Mouse (Mus musculus): Measurements from ENCODE around the gene Foxi3. TPM values are rescaled to one million over a fixed set of nuclear protein-coding genes. Genes with fewer than 3 reads are reported as not detected.
A peak's percentile ranks its signal among the peaks of the same experiment; 100 is the strongest.

The Foxi3 gene
- polyA plus RNA-seq, 1 experiment from 2014 or later, result not detected

DNA sequence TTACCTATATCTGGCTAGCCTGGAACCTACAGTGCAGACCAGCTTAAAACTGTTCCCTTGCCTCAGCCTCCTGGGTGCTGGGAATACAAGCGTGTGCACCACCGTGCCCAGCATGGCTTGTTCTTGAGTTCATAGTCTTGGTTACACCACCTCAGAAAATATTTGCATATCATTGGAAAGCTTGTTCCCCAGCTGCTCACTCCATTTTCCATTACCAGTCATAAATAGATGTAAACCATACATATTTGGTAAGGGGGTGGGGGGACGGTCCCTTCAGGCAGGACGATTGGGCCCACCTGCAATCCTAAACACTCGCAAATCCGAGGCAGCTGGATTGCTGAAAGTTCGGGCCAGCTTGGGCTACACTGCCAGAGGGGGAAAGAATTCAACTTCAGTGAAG lies 3.1 kb upstream of the Foxi3 start:
- Histone ChIP-seq H3K9ac (ENCODE audit: low read depth, low read length) (no peak overlapping the region), H3K27ac (ENCODE audit: low read depth, low read length) (no peak overlapping the region), H3K27me3 (ENCODE audit: control insufficient read depth, insufficient read depth, low read length) (peaks cover 47% of the 10 kb centered on the region), H3K9me3 (ENCODE audit: control insufficient read depth, low read length) (no peaks in the 10 kb centered on the region), H3K4me1 (replicated peaks; ENCODE audit: control insufficient read depth, insufficient read depth, low read length) (peaks cover 6% of the 10 kb centered on the region; the same call in 1 of the 2 replicates), H3K36me3 (ENCODE audit: control insufficient read depth, insufficient read depth, low read length) (no peaks in the 10 kb centered on the region), H3K4me3 (ENCODE audit: low read depth, low read length) (no peak overlapping the region), H3K4me2 (replicated peaks; ENCODE audit: low read depth, low read length) (no peak overlapping the region)
- WGBS, result 78% methylated on average over 7 of the region's 7 CpGs
- ATAC-seq (ENCODE audit: low FRiP score), result no peak
- no peak for DNase-seq (ENCODE audit: low spot score)

- Histone ChIP-seq H3K36me3 (ENCODE audit: control insufficient read depth, insufficient read depth, low read length) (no peaks in the 10 kb centered on the region), H3K4me2 (replicated peaks; ENCODE audit: low read depth, low read length) (no peak overlapping the region), H3K9ac (ENCODE audit: low read depth, low read length) (no peak overlapping the region), H3K9me3 (ENCODE audit: control insufficient read depth, low read length) (no peaks in the 10 kb centered on the region), H3K4me1 (replicated peaks; ENCODE audit: control insufficient read depth, insufficient read depth, low read length) (peaks cover 6% of the 10 kb centered on the region; the same call in 1 of the 2 replicates), H3K4me3 (ENCODE audit: low read depth, low read length) (no peak overlapping the region), H3K27me3 (ENCODE audit: control insufficient read depth, insufficient read depth, low read length) (peaks cover 53% of the 10 kb centered on the region), H3K27ac (ENCODE audit: low read depth, low read length) (no peak overlapping the region)
- WGBS, result 16% methylated on average over 6 of the region's 6 CpGs
- no peak for ATAC-seq (ENCODE audit: low FRiP score)
- peak; percentile 41 for DNase-seq (ENCODE audit: low spot score)
These were observed 2.3 kb upstream of the Foxi3 start for GRCm38 (mm10) chr6:70954040-70954439.

GRCm38 (mm10) chr6:70955291-70955800 lies 985 bp upstream of the Foxi3 start:
- ATAC-seq (ENCODE audit: low FRiP score) (no peak), DNase-seq (ENCODE audit: low spot score) (peak; percentile 50)
- WGBS, result 4% methylated on average over 14 of the region's 14 CpGs

GRCm38 (mm10) chr6:70955841-70956240 lies 490 bp upstream of the Foxi3 start:
- DNase-seq (ENCODE audit: low spot score), result no peak
- peak overlapping the region; percentile 93 for H3K4me2 ChIP-seq (replicated peaks; ENCODE audit: low read depth, low read length)
- H3K9ac ChIP-seq (ENCODE audit: low read depth, low read length), result no peak overlapping the region
- ATAC-seq (ENCODE audit: low FRiP score), result no peak
- H3K4me1 ChIP-seq (replicated peaks; ENCODE audit: control insufficient read depth, insufficient read depth, low read length), result peaks cover 6% of the 10 kb centered on the region; the same call in 1 of the 2 replicates
- no peaks in the 10 kb centered on the region for H3K36me3 ChIP-seq (ENCODE audit: control insufficient read depth, insufficient read depth, low read length)
- no peaks in the 10 kb centered on the region for H3K9me3 ChIP-seq (ENCODE audit: control insufficient read depth, low read length)
- under 1% methylated on average over 12 of the region's 12 CpGs for WGBS
- H3K27me3 ChIP-seq (ENCODE audit: control insufficient read depth, insufficient read depth, low read length), result peaks cover 53% of the 10 kb centered on the region
- H3K27ac ChIP-seq (ENCODE audit: low read depth, low read length), result no peak overlapping the region
- peak overlapping the region; percentile 47 for H3K4me3 ChIP-seq (ENCODE audit: low read depth, low read length)

More at GRCm38 (mm10) chr6:70955291-70955800, 985 bp upstream of the Foxi3 start:
- H3K36me3 ChIP-seq (ENCODE audit: control insufficient read depth, insufficient read depth, low read length), result no peaks in the 10 kb centered on the region
- H3K9me3 ChIP-seq (ENCODE audit: control insufficient read depth, low read length), result no peaks in the 10 kb centered on the region
- H3K4me3 ChIP-seq (ENCODE audit: low read depth, low read length), result no peak overlapping the region
- H3K27me3 ChIP-seq (ENCODE audit: control insufficient read depth, insufficient read depth, low read length), result peaks cover 53% of the 10 kb centered on the region
- H3K4me1 ChIP-seq (replicated peaks; ENCODE audit: control insufficient read depth, insufficient read depth, low read length), result peaks cover 6% of the 10 kb centered on the region; the same call in 1 of the 2 replicates
- H3K27ac ChIP-seq (ENCODE audit: low read depth, low read length), result no peak overlapping the region
- H3K9ac ChIP-seq (ENCODE audit: low read depth, low read length), result no peak overlapping the region
- H3K4me2 ChIP-seq (replicated peaks; ENCODE audit: low read depth, low read length), result no peak overlapping the region

GRCm38 (mm10) chr6:70956936-70957335 lies 605 bp downstream of the Foxi3 start:
- Histone ChIP-seq H3K27ac (ENCODE audit: low read depth, low read length) (no peak overlapping the region), H3K9me3 (ENCODE audit: control insufficient read depth, low read length) (no peaks in the 10 kb centered on the region), H3K36me3 (ENCODE audit: control insufficient read depth, insufficient read depth, low read length) (no peaks in the 10 kb centered on the region), H3K4me3 (ENCODE audit: low read depth, low read length) (peak overlapping the region; percentile 47), H3K4me2 (replicated peaks; ENCODE audit: low read depth, low read length) (peak overlapping the region; percentile 93), H3K27me3 (ENCODE audit: control insufficient read depth, insufficient read depth, low read length) (peaks cover 53% of the 10 kb centered on the region), H3K4me1 (replicated peaks; ENCODE audit: control insufficient read depth, insufficient read depth, low read length) (peaks cover 6% of the 10 kb centered on the region; the same call in 1 of the 2 replicates), H3K9ac (ENCODE audit: low read depth, low read length) (no peak overlapping the region)
- ATAC-seq (ENCODE audit: low FRiP score) (peak; percentile 54; the same call in 1 of the 2 replicates), DNase-seq (ENCODE audit: low spot score) (peak; percentile 57)
- WGBS, result 1% methylated on average over 34 of the region's 34 CpGs

DNA sequence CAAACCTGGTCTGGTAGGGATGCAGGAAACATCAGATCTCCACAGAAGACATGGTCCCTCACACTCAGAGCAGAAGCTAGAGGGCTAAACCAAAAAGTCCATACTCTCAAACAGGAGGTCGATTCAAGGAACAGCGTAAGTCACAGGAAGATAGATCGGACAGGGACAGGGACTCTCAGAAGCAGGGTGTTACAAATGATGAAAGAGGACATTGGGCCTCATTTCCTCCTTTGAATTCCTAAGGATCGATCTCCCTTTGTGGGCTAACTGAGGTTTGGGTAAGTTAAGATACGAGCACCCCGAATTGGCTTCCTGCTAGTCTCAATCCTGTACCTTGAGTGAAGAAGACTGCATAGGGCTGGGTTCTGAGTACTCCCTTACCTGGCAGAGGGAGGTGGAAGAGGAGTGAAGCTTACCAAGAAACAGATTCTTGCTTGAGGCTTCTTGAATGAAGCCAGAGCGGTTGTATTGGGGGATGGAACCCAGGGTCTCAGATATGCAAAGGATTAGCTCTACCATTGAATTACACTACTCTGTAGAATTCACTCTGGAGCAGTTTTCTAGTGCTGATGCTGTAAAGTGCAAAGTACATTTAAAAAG lies 1.1 kb downstream of the Foxi3 start:
- Histone ChIP-seq H3K4me3 (ENCODE audit: low read depth, low read length) (no peak overlapping the region), H3K9me3 (ENCODE audit: control insufficient read depth, low read length) (no peaks in the 10 kb centered on the region), H3K4me1 (replicated peaks; ENCODE audit: control insufficient read depth, insufficient read depth, low read length) (peaks cover 6% of the 10 kb centered on the region; the same call in 1 of the 2 replicates), H3K36me3 (ENCODE audit: control insufficient read depth, insufficient read depth, low read length) (no peaks in the 10 kb centered on the region), H3K27ac (ENCODE audit: low read depth, low read length) (no peak overlapping the region), H3K9ac (ENCODE audit: low read depth, low read length) (no peak overlapping the region), H3K4me2 (replicated peaks; ENCODE audit: low read depth, low read length) (peak overlapping the region; percentile 93; the same call in 1 of the 2 replicates), H3K27me3 (ENCODE audit: control insufficient read depth, insufficient read depth, low read length) (peaks cover 53% of the 10 kb centered on the region)
- DNase-seq (ENCODE audit: low spot score), result peak; percentile 44
- WGBS, result 8% methylated on average over 7 of the region's 7 CpGs
- ATAC-seq (ENCODE audit: low FRiP score), result no peak

GRCm38 (mm10) chr6:70964116-70964830 lies 7.9 kb downstream of the Foxi3 start:
- H3K9me3 ChIP-seq (ENCODE audit: control insufficient read depth, low read length), result no peaks in the 10 kb centered on the region
- H3K27me3 ChIP-seq (ENCODE audit: control insufficient read depth, insufficient read depth, low read length), result peaks cover 2% of the 10 kb centered on the region
- H3K27ac ChIP-seq (ENCODE audit: low read depth, low read length), result no peak overlapping the region
- no peaks in the 10 kb centered on the region for H3K4me1 ChIP-seq (replicated peaks; ENCODE audit: control insufficient read depth, insufficient read depth, low read length)
- 22% methylated on average over 6 of the region's 6 CpGs for WGBS
- DNase-seq (ENCODE audit: low spot score) (no peak), ATAC-seq (ENCODE audit: low FRiP score) (no peak)
- no peak overlapping the region for H3K9ac ChIP-seq (ENCODE audit: low read depth, low read length)
- H3K4me3 ChIP-seq (ENCODE audit: low read depth, low read length), result no peak overlapping the region
- no peaks in the 10 kb centered on the region for H3K36me3 ChIP-seq (ENCODE audit: control insufficient read depth, insufficient read depth, low read length)
- H3K4me2 ChIP-seq (replicated peaks; ENCODE audit: low read depth, low read length), result no peak overlapping the region

DNA sequence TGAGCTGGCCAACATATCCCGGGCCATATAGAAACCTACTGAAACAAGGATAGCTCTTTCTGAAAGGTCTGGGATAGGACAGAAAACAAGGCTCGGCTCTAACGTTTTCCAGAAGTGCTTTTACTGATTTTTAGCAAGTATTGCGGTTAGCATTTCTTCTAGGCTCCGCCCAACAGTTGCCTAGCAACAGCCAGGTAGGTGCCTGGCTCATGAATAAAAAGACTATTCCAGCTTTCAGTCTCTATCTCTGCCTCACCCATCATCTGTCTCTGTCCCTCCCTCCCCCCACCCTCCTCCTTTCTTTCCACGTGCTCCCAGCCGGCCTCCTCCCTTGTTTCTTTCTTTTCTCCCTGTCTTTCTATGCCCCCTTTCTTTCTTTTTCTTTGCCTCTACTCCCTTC lies 9.4 kb downstream of the Foxi3 start:
- ATAC-seq (ENCODE audit: low FRiP score) (no peak), DNase-seq (ENCODE audit: low spot score) (no peak)
- Histone ChIP-seq H3K4me3 (ENCODE audit: low read depth, low read length) (no peak overlapping the region), H3K27me3 (ENCODE audit: control insufficient read depth, insufficient read depth, low read length) (peaks cover 2% of the 10 kb centered on the region), H3K9me3 (ENCODE audit: control insufficient read depth, low read length) (no peaks in the 10 kb centered on the region), H3K9ac (ENCODE audit: low read depth, low read length) (no peak overlapping the region), H3K4me2 (replicated peaks; ENCODE audit: low read depth, low read length) (no peak overlapping the region), H3K4me1 (replicated peaks; ENCODE audit: control insufficient read depth, insufficient read depth, low read length) (no peaks in the 10 kb centered on the region), H3K27ac (ENCODE audit: low read depth, low read length) (no peak overlapping the region), H3K36me3 (ENCODE audit: control insufficient read depth, insufficient read depth, low read length) (no peaks in the 10 kb centered on the region)
- WGBS, result 21% methylated on average over 7 of the region's 7 CpGs

All from hindbrain, embryonic 11.5 days (tissue).